Comparison of ENCODE assay signal across 8 mouse cellular contexts in the genomic region with DNA sequence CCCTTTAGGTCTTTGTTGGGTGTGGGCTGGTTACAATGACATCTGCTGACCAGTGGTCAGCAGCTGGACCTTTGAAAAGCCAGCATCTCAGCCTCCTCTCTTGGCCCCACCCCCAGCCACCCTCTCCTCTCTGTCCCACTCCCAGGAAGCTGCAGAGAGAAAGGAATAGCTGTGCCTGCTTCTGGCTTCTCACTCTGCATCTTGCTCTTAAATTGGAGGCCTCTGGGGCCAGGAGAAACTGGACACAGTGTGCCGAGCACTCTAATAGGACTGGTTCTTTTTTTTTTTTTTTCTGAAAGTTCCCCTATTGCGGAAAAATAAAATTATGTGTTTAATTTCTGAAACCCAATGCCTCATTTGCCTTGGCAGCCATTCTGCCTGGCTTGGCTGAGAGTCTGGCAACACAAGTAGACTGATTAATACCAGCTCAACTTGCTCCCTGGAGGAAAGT. TPM values are rescaled to one million over a fixed set of nuclear protein-coding genes. Genes with fewer than 3 reads are reported as not detected.
DNase-seq lines count a peak whose midpoint lies in the region; ATAC-seq and TF ChIP-seq lines count a peak whose summit lies in the region.

No protein-coding gene starts in this region.

- DNase-seq in layer of hippocampus, adult 2 months (ENCODE audit: low spot score in 2 of 2) = peak; percentile 30 to 48
- no peak for DNase-seq in layer of hippocampus, postnatal 36 days
- peak; percentile 84 for DNase-seq in gastrocnemius, adult 2 months
- no peak for DNase-seq in retina, postnatal 1 day
- no peak for DNase-seq in thymus, postnatal 36 days

- no peaks in the 10 kb centered on the region for H3K9me3 ChIP-seq in hindbrain, embryonic 13.5 days
- no peaks in the 10 kb centered on the region for H3K9me3 ChIP-seq in lung, embryonic 16.5 days (ENCODE audit: control insufficient read depth, low read length)

- peaks cover 23% of the 10 kb centered on the region for H3K4me1 ChIP-seq in hindbrain, embryonic 13.5 days (replicated peaks)
- peaks cover 32% of the 10 kb centered on the region for H3K4me1 ChIP-seq in lung, embryonic 16.5 days (replicated peaks; ENCODE audit: control insufficient read depth, insufficient read depth, low read length)

- WGBS in hindbrain, embryonic 13.5 days = 24% methylated on average over 2 of the region's 2 CpGs
- WGBS in lung, embryonic 16.5 days = 26% methylated on average over 2 of the region's 2 CpGs

- no peak overlapping the region for H3K9ac ChIP-seq in hindbrain, embryonic 13.5 days
- peak overlapping the region; percentile 21; the same call in 1 of the 2 replicates for H3K9ac ChIP-seq in lung, embryonic 16.5 days (ENCODE audit: low read length)

- peaks cover 19% of the 10 kb centered on the region for H3K27me3 ChIP-seq in hindbrain, embryonic 13.5 days
- no peaks in the 10 kb centered on the region for H3K27me3 ChIP-seq in lung, embryonic 16.5 days (ENCODE audit: control insufficient read depth, insufficient read depth, low read depth, low read length)

- H3K4me2 ChIP-seq in hindbrain, embryonic 13.5 days = no peak overlapping the region
- peak overlapping the region; percentile 53 for H3K4me2 ChIP-seq in lung, embryonic 16.5 days (ENCODE audit: low read depth, low read length)

- no peaks in the 10 kb centered on the region for H3K36me3 ChIP-seq in hindbrain, embryonic 13.5 days
- H3K36me3 ChIP-seq in lung, embryonic 16.5 days (ENCODE audit: control insufficient read depth, insufficient read depth, low read length) = no peaks in the 10 kb centered on the region

- ATAC-seq in hindbrain, embryonic 13.5 days (ENCODE audit: low FRiP score) = no peak
- ATAC-seq in lung, embryonic 16.5 days (ENCODE audit: low read depth) = no peak
- no peak for ATAC-seq in megakaryocyte progenitor cell, adult 5-6 weeks (replicated peaks; ENCODE audit: poor library complexity)

- no peak overlapping the region for H3K4me3 ChIP-seq in layer of hippocampus, adult 2 months
- peak overlapping the region; percentile 67 for H3K4me3 ChIP-seq in gastrocnemius, adult 2 months
- no peak overlapping the region for H3K4me3 ChIP-seq in hindbrain, embryonic 13.5 days
- no peak overlapping the region for H3K4me3 ChIP-seq in lung, embryonic 16.5 days (ENCODE audit: low read length)

- peak overlapping the region; percentile 90 for H3K27ac ChIP-seq in layer of hippocampus, adult 2 months
- H3K27ac ChIP-seq in gastrocnemius, adult 2 months = peak overlapping the region; percentile 90
- peak overlapping the region; percentile 49; the same call in 1 of the 2 replicates for H3K27ac ChIP-seq in hindbrain, embryonic 13.5 days
- peak overlapping the region; percentile 96 for H3K27ac ChIP-seq in lung, embryonic 16.5 days (ENCODE audit: low read length)

- intact Hi-C loops in gastrocnemius, adult 2 months (cut with DNase I) = no loop called here

- TF ChIP-seq CTCF in layer of hippocampus, adult 2 months (conservative IDR thresholded peaks at IDR 0.05) = no peak
- TF ChIP-seq CTCF in gastrocnemius, adult 2 months (IDR thresholded peaks at IDR 0.05) = no peak

RNA-seq across cellular contexts. Expression of a gene that starts 3.8 kb away (rescaled TPM):
- 10 to 100 TPM; 73.6 to 81.8 TPM for total RNA-seq in layer of hippocampus, adult 2 months (2021)
- total RNA-seq in layer of hippocampus, postnatal 36 days (2021) = 10 to 100 TPM; 65.9 to 77.2 TPM
- total RNA-seq in gastrocnemius, adult 2 months (2021) = 10 to 100 TPM; 25.9 to 26.3 TPM
- 20.4 and 20.7 TPM in 2 replicates for polyA plus RNA-seq in hindbrain, embryonic 13.5 days (2015; fragmentation: Nextera tagmentation; extraction: Ambion mirVana)
- 19.4 and 20.8 TPM in 2 replicates for polyA plus RNA-seq in lung, embryonic 16.5 days (2015; fragmentation: Nextera tagmentation; extraction: Ambion mirVana)
- total RNA-seq in megakaryocyte progenitor cell, adult 5-6 weeks (2015) = 13.8 and 15.8 TPM in 2 replicates
- 13.2 and 15.8 TPM in 2 replicates for total RNA-seq in megakaryocyte progenitor cell, adult 5-6 weeks (2017)

RNA-seq across cellular contexts. Expression of a gene that starts 15.7 kb away (rescaled TPM):
- total RNA-seq in layer of hippocampus, adult 2 months (2021) = 10 to 100 TPM; 62.2 to 68.0 TPM
- 10 to 100 TPM; 63.7 to 68.0 TPM for total RNA-seq in layer of hippocampus, postnatal 36 days (2021)
- total RNA-seq in gastrocnemius, adult 2 months (2021) = 10 to 100 TPM; 34.8 to 37.0 TPM
- 84.8 and 94.9 TPM in 2 replicates for polyA plus RNA-seq in hindbrain, embryonic 13.5 days (2015; fragmentation: Nextera tagmentation; extraction: Ambion mirVana)
- polyA plus RNA-seq in lung, embryonic 16.5 days (2015; fragmentation: Nextera tagmentation; extraction: Ambion mirVana) = 312 and 337 TPM in 2 replicates
- 0.88 TPM in 1 of 2 replicates, not detected in the other for total RNA-seq in megakaryocyte progenitor cell, adult 5-6 weeks (2015)
- total RNA-seq in megakaryocyte progenitor cell, adult 5-6 weeks (2017) = 1.9 TPM in 1 of 2 replicates, not detected in the other

RNA-seq across cellular contexts. Expression of a gene that starts 23.4 kb away (rescaled TPM):
- 10 to 100 TPM; 68.8 to 69.4 TPM for total RNA-seq in layer of hippocampus, adult 2 months (2021)
- total RNA-seq in layer of hippocampus, postnatal 36 days (2021) = 10 to 100 TPM; 63.0 to 66.0 TPM
- total RNA-seq in gastrocnemius, adult 2 months (2021) = 10 to 100 TPM; 40.2 to 53.4 TPM
- 110 and 115 TPM in 2 replicates for polyA plus RNA-seq in hindbrain, embryonic 13.5 days (2015; fragmentation: Nextera tagmentation; extraction: Ambion mirVana)
- polyA plus RNA-seq in lung, embryonic 16.5 days (2015; fragmentation: Nextera tagmentation; extraction: Ambion mirVana) = 132 and 135 TPM in 2 replicates
- 261 and 263 TPM in 2 replicates for total RNA-seq in megakaryocyte progenitor cell, adult 5-6 weeks (2015)
- 70.4 and 86.9 TPM in 2 replicates for total RNA-seq in megakaryocyte progenitor cell, adult 5-6 weeks (2017)

RNA-seq across cellular contexts. Expression of a gene that starts 30.3 kb away (rescaled TPM):
- total RNA-seq in layer of hippocampus, adult 2 months (2021) = 10 to 100 TPM; 11.3 to 11.4 TPM
- 1 to 10 TPM; 6.4 to 8.3 TPM for total RNA-seq in layer of hippocampus, postnatal 36 days (2021)
- under 1 TPM; 0.08 to 0.22 TPM for total RNA-seq in gastrocnemius, adult 2 months (2021)
- polyA plus RNA-seq in hindbrain, embryonic 13.5 days (2015; fragmentation: Nextera tagmentation; extraction: Ambion mirVana) = 7.0 and 7.7 TPM in 2 replicates
- 5.3 and 5.8 TPM in 2 replicates for polyA plus RNA-seq in lung, embryonic 16.5 days (2015; fragmentation: Nextera tagmentation; extraction: Ambion mirVana)
- total RNA-seq in megakaryocyte progenitor cell, adult 5-6 weeks (2015) = not detected in 2 replicates
- total RNA-seq in megakaryocyte progenitor cell, adult 5-6 weeks (2017) = not detected in 2 replicates

RNA-seq across cellular contexts. Expression of a gene that starts 48.7 kb away (rescaled TPM):
- total RNA-seq in layer of hippocampus, adult 2 months (2021) = under 1 TPM; 0.29 to 0.56 TPM
- total RNA-seq in layer of hippocampus, postnatal 36 days (2021) = under 1 TPM; 0.58 to 0.67 TPM
- total RNA-seq in gastrocnemius, adult 2 months (2021) = under 1 TPM; 0.20 to 0.36 TPM
- polyA plus RNA-seq in hindbrain, embryonic 13.5 days (2015; fragmentation: Nextera tagmentation; extraction: Ambion mirVana) = 1.3 TPM in 2 replicates
- 1.9 and 3.2 TPM in 2 replicates for polyA plus RNA-seq in lung, embryonic 16.5 days (2015; fragmentation: Nextera tagmentation; extraction: Ambion mirVana)
- 1.1 and 2.0 TPM in 2 replicates for total RNA-seq in megakaryocyte progenitor cell, adult 5-6 weeks (2015)
- total RNA-seq in megakaryocyte progenitor cell, adult 5-6 weeks (2017) = 1.2 and 1.3 TPM in 2 replicates

Comparison
In these comparisons a context has a peak if more than half of its experiments do, and no peak if none do; other contexts are left out.
1. DNase-seq: peak in layer of hippocampus, adult 2 months (2 of 2) and gastrocnemius, adult 2 months (single experiment); none in layer of hippocampus, postnatal 36 days (0 of 2), retina, postnatal 1 day (single experiment) and thymus, postnatal 36 days (0 of 2).
2. RNA of a gene that starts 15.7 kb away (total RNA-seq): 62.2 to 68.0 TPM in layer of hippocampus, adult 2 months, 63.7 to 68.0 TPM in layer of hippocampus, postnatal 36 days and 34.8 to 37.0 TPM in gastrocnemius, adult 2 months; 0.88 to 1.9 TPM in megakaryocyte progenitor cell, adult 5-6 weeks; every median in the first group is over 10 times any median in the second.
3. Peak in every context shown above with its lines, with median percentiles within 50 percentile points of each other: H3K27ac ChIP-seq.